Mouse (Mus musculus): ENCODE results near the gene Rnf20.
A peak's percentile ranks its signal among the peaks of the same experiment; 100 is the strongest.
"Not testable (repeated sequence)": the region's sequence is repeated elsewhere in the genome, so short reads cannot be mapped to it uniquely, and the experiment has no call there.

Rnf20 gene

GRCm38 (mm10) chr4:49631319-49632138 lies at the start of gene Rnf20:
TSS of gene Rnf20 (plus strand) at chr4:49632006.
- DNase-seq = peak; percentile 97

GRCm38 (mm10) chr4:49583965-49584831 lies 47.6 kb upstream of the Rnf20 start:
- DNase-seq = peak; percentile 37

- DNase-seq = no peak
These were observed 46.2 kb upstream of the Rnf20 start for GRCm38 (mm10) chr4:49585524-49586101.

GRCm38 (mm10) chr4:49586811-49587210 lies 45.0 kb upstream of the Rnf20 start:
- no peak for DNase-seq

GRCm38 (mm10) chr4:49590152-49590551 lies 41.7 kb upstream of the Rnf20 start:
- DNase-seq = no peak

- no peak for DNase-seq
These were observed 35.0 kb upstream of the Rnf20 start for GRCm38 (mm10) chr4:49596846-49597182.

- DNase-seq = peak; percentile 67
These were observed 34.4 kb upstream of the Rnf20 start, which contains the start of gene Tmem246 for GRCm38 (mm10) chr4:49597183-49598100. TSS of gene Tmem246 (minus strand) at chr4:49597876.

- peak; percentile 68 for DNase-seq
These were observed 28.6 kb upstream of the Rnf20 start for GRCm38 (mm10) chr4:49603161-49603560.

- DNase-seq = no peak
These were observed 27.7 kb upstream of the Rnf20 start for GRCm38 (mm10) chr4:49604016-49604546.

GRCm38 (mm10) chr4:49604616-49605015 lies 27.2 kb upstream of the Rnf20 start:
- DNase-seq = no peak

GRCm38 (mm10) chr4:49605459-49605858 lies 26.3 kb upstream of the Rnf20 start:
- no peak for DNase-seq

- no peak for DNase-seq
These were observed 14.9 kb upstream of the Rnf20 start for GRCm38 (mm10) chr4:49616924-49617323.

- not testable (repeated sequence) for DNase-seq
These were observed 11.9 kb upstream of the Rnf20 start for GRCm38 (mm10) chr4:49619861-49620260.

GRCm38 (mm10) chr4:49622272-49622671 lies 9.5 kb upstream of the Rnf20 start:
- DNase-seq = no peak

GRCm38 (mm10) chr4:49623916-49624315 lies 7.9 kb upstream of the Rnf20 start:
- peak; percentile 51 for DNase-seq

GRCm38 (mm10) chr4:49624969-49625368 lies 6.8 kb upstream of the Rnf20 start:
- not testable (repeated sequence) for DNase-seq

GRCm38 (mm10) chr4:49626973-49627372 lies 4.8 kb upstream of the Rnf20 start:
- DNase-seq = peak; percentile 86

- DNase-seq = peak; percentile 74
These were observed 2.9 kb upstream of the Rnf20 start for GRCm38 (mm10) chr4:49628941-49629340.

- DNase-seq = no peak
These were observed 304 bp downstream of the Rnf20 start for GRCm38 (mm10) chr4:49632139-49632481.

- DNase-seq = no peak
These were observed 6.0 kb downstream of the Rnf20 start for GRCm38 (mm10) chr4:49637821-49638220.

- no peak for DNase-seq
These were observed 8.1 kb downstream of the Rnf20 start for GRCm38 (mm10) chr4:49639913-49640312.

- DNase-seq = no peak
These were observed 27.6 kb downstream of the Rnf20 start for GRCm38 (mm10) chr4:49659421-49659820.

Measured in kidney, adult 9 months (tissue).